Mouse (Mus musculus) small intestine, adult 2 months (tissue): Measurements from ENCODE around the gene Pex11b.

Source experiments
- CTCF ChIP-seq: fragments of 200-500 bp; IDR thresholded peaks from 2 replicates; pipeline ENCODE4 v1.5.1; 2012; ENCODE audit warnings: low read depth, mild to moderate bottlenecking, control low read depth, inconsistent platforms, low read length, moderate library complexity, mixed read lengths; ENCODE audit not compliant: insufficient replicate concordance, insufficient read length; ENCODE audit errors: extremely low read depth
- POLR2A ChIP-seq: fragments of 200-500 bp; IDR thresholded peaks from 2 replicates; pipeline ENCODE4 v1.6.1; 2012; ENCODE audit warnings: low read depth, mild to moderate bottlenecking, control low read depth, inconsistent platforms, low read length, moderate library complexity

- TF ChIP-seq CTCF = no peak
- no peak for TF ChIP-seq POLR2A
Measured at GRCm38 (mm10) chr3:96684822-96685156, 49.6 kb downstream of the Pex11b start.
